Mouse (Mus musculus): ENCODE results near the gene C1qtnf6. TPM values are rescaled to one million over a fixed set of nuclear protein-coding genes. Genes with fewer than 3 reads are reported as not detected.

C1qtnf6 gene
- total and polyA plus RNA-seq, 3 experiments: 0.15 to 1.3 TPM; not detected in 1

- no peaks in the 10 kb centered on the region for H3K4me1 ChIP-seq (ENCODE audit: control insufficient read depth in 1 of 2, insufficient read depth in 2 of 2, low read length in 2 of 2)
- no peaks in the 10 kb centered on the region for H3K9me3 ChIP-seq (replicated peaks; ENCODE audit: insufficient read depth, low read length)
- H3K36me3 ChIP-seq (ENCODE audit: control insufficient read depth in 1 of 2, insufficient read depth in 2 of 2, low read length in 2 of 2): no peaks in the 10 kb centered on the region
- TF ChIP-seq ZMIZ1 (IDR thresholded peaks at IDR 0.05; ENCODE audit: low read depth, low read length): no peak
- no peak for TF ChIP-seq JUND (IDR thresholded peaks at IDR 0.05; ENCODE audit: low read depth, low read length)
- TF ChIP-seq MEF2A (IDR thresholded peaks at IDR 0.05; ENCODE audit: extremely low read depth, insufficient replicate concordance, low read depth, low read length, poor library complexity, severe bottlenecking): no peak
- TF ChIP-seq ELF1 (IDR thresholded peaks at IDR 0.05; ENCODE audit: low read depth, low read length): no peak
- no peak for TF ChIP-seq MYC (IDR thresholded peaks at IDR 0.05; ENCODE audit: low read depth, low read length)
- no peak for TF ChIP-seq MAX (IDR thresholded peaks at IDR 0.05; ENCODE audit: low read length)
- no peak for TF ChIP-seq KAT2A (conservative IDR thresholded peaks at IDR 0.05; ENCODE audit: low read depth, low read length)
- TF ChIP-seq USF1 (IDR thresholded peaks at IDR 0.05; ENCODE audit: low read depth, low read length): no peak
- TF ChIP-seq GATA1 (IDR thresholded peaks at IDR 0.05; ENCODE audit: low read depth, low read length): no peak
- no peak for TF ChIP-seq MXI1 (IDR thresholded peaks at IDR 0.05; ENCODE audit: low read depth, low read length)
- no peak for TF ChIP-seq EP300 (IDR thresholded peaks at IDR 0.05; ENCODE audit: low read depth in 1 of 2, low read length in 2 of 2)
- H3K79me2 ChIP-seq (ENCODE audit: control insufficient read depth, insufficient read depth, low read length, poor library complexity): no peaks in the 10 kb centered on the region
- no peak overlapping the region for H3K27ac ChIP-seq (ENCODE audit: control insufficient read depth, low read depth, low read length)
- no peaks in the 10 kb centered on the region; a peak in 1 of 4 replicates for H3K27me3 ChIP-seq (ENCODE audit: control insufficient read depth in 1 of 2, insufficient read depth in 2 of 2, low read length in 2 of 2)
- H3K4me3 ChIP-seq (ENCODE audit: control insufficient read depth in 1 of 2, insufficient read depth in 1 of 2, low read depth in 2 of 2, low read length in 2 of 2): no peak overlapping the region
- no peak for DNase-seq (ENCODE audit: low read depth, low spot score)
- H3K9ac ChIP-seq (ENCODE audit: control insufficient read depth, low read depth, low read length, poor library complexity, severe bottlenecking): no peak overlapping the region
Observed at GRCm38 (mm10) chr15:78510736-78511135, 20.5 kb downstream of the C1qtnf6 start.

GRCm38 (mm10) chr15:78510121-78510576, 21.1 kb downstream of the C1qtnf6 start:
- H3K27me3 ChIP-seq (ENCODE audit: control insufficient read depth in 1 of 2, insufficient read depth in 2 of 2, low read length in 2 of 2): no peaks in the 10 kb centered on the region; a peak in 1 of 4 replicates
- TF ChIP-seq GATA1 (IDR thresholded peaks at IDR 0.05; ENCODE audit: low read depth, low read length): no peak
- TF ChIP-seq GABPA (IDR thresholded peaks at IDR 0.05; ENCODE audit: low read depth, low read length): no peak
- TF ChIP-seq MYC (IDR thresholded peaks at IDR 0.05; ENCODE audit: low read depth, low read length): no peak
- no peak for TF ChIP-seq CHD2 (IDR thresholded peaks at IDR 0.05; ENCODE audit: low read length)
- TF ChIP-seq ELF1 (IDR thresholded peaks at IDR 0.05; ENCODE audit: low read depth, low read length): no peak
- no peak for TF ChIP-seq MAZ (IDR thresholded peaks at IDR 0.05; ENCODE audit: low read depth, low read length)
- no peak for TF ChIP-seq KAT2A (conservative IDR thresholded peaks at IDR 0.05; ENCODE audit: low read depth, low read length)
- TF ChIP-seq SIN3A (IDR thresholded peaks at IDR 0.05; ENCODE audit: low read length): no peak
- TF ChIP-seq ETS1 (IDR thresholded peaks at IDR 0.05; ENCODE audit: low read depth, low read length): no peak
- TF ChIP-seq E2F4 (IDR thresholded peaks at IDR 0.05; ENCODE audit: borderline replicate concordance, low read depth, low read length): no peak
- TF ChIP-seq TCF12 (IDR thresholded peaks at IDR 0.05; ENCODE audit: low read depth, low read length): no peak
- no peak for TF ChIP-seq POLR2AphosphoS2 (IDR thresholded peaks at IDR 0.05; ENCODE audit: low read length)
- no peak for TF ChIP-seq JUND (IDR thresholded peaks at IDR 0.05; ENCODE audit: low read depth, low read length)
- no peak for TF ChIP-seq NRF1 (IDR thresholded peaks at IDR 0.05; ENCODE audit: insufficient read depth, low read depth, low read length, poor library complexity, severe bottlenecking)
- no peak for TF ChIP-seq TBP (IDR thresholded peaks at IDR 0.05; ENCODE audit: low read depth, low read length)
- H3K9me3 ChIP-seq (replicated peaks; ENCODE audit: insufficient read depth, low read length): no peaks in the 10 kb centered on the region
- H3K4me3 ChIP-seq (ENCODE audit: control insufficient read depth in 1 of 2, insufficient read depth in 1 of 2, low read depth in 2 of 2, low read length in 2 of 2): no peak overlapping the region
- no peak overlapping the region for H3K9ac ChIP-seq (ENCODE audit: control insufficient read depth, low read depth, low read length, poor library complexity, severe bottlenecking)
- H3K4me1 ChIP-seq (ENCODE audit: control insufficient read depth in 1 of 2, insufficient read depth in 2 of 2, low read length in 2 of 2): no peaks in the 10 kb centered on the region
- H3K27ac ChIP-seq (ENCODE audit: control insufficient read depth, low read depth, low read length): no peak overlapping the region
- DNase-seq (ENCODE audit: low read depth, low spot score): no peak
- no peaks in the 10 kb centered on the region for H3K36me3 ChIP-seq (ENCODE audit: control insufficient read depth in 1 of 2, insufficient read depth in 2 of 2, low read length in 2 of 2)
- H3K79me2 ChIP-seq (ENCODE audit: control insufficient read depth, insufficient read depth, low read length, poor library complexity): no peaks in the 10 kb centered on the region

All from MEL (cell line).